Mouse (Mus musculus): ENCODE measurements around the gene Pp2d1.
"Not testable (repeated sequence)": the region's sequence is repeated elsewhere in the genome, so short reads cannot be mapped to it uniquely, and the experiment has no call there.

Gene Pp2d1

DNA sequence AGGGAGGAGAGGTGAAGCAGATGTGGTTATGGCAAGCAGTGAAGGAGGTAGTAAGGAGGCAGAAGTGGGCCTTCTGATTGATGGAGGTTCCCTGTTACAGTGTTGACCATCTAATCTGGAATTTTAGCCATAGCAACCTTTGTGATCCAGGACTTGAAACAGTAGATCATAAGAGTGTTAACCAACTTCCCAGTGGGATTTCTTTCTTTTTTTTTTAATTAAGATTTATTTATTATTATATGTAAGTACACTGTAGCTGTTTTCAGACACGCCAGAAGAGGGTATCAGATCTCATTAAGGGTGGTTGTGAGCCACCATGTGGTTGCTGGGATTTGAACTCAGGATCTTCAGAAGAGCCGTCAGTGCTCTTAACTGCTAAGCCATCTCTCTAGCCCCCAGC lies at the start of gene Pp2d1:
Gene Pp2d1, minus strand, starts transcription at position 101 of the 400 bp plus-strand sequence.
- DNase-seq (ENCODE audit: low spot score) = not testable (repeated sequence)

DNA sequence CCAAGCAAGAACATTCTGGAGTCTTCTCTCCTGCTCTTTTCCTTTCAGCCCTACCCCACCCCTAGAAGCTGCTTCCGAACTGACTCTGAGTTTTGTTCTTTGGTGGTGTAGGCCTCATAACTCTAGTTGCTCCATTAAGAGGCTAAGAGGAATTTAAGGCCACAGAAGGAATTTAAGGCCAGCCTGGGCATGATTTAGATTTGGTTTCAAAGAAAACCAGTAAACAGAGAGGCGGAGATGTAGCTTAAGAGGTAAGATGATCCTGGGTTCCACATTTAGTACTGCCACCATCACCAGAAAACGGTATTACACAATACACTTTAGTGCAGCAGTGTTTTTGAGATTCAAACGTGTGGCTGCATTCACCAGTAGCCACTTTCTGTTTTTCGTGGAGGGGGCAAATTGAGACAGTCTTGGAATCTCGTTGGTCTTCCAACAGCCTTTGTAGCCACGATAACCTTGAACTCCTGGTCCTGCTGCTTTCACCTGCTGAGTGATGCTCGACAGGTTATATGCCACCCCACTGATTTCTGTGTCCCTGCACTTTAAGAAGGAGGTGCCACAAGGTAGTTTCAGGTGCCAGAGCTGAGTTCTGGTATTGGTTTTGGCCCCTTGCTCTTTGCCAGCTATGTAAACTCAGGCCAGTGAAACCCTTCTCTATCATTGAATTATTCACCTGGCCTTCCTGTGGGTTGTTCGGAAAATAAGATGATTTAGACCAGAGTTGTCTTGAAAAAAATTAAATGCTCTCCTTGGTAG lies 49.0 kb upstream of the Pp2d1 start:
- no peak for DNase-seq (ENCODE audit: low spot score)

DNA sequence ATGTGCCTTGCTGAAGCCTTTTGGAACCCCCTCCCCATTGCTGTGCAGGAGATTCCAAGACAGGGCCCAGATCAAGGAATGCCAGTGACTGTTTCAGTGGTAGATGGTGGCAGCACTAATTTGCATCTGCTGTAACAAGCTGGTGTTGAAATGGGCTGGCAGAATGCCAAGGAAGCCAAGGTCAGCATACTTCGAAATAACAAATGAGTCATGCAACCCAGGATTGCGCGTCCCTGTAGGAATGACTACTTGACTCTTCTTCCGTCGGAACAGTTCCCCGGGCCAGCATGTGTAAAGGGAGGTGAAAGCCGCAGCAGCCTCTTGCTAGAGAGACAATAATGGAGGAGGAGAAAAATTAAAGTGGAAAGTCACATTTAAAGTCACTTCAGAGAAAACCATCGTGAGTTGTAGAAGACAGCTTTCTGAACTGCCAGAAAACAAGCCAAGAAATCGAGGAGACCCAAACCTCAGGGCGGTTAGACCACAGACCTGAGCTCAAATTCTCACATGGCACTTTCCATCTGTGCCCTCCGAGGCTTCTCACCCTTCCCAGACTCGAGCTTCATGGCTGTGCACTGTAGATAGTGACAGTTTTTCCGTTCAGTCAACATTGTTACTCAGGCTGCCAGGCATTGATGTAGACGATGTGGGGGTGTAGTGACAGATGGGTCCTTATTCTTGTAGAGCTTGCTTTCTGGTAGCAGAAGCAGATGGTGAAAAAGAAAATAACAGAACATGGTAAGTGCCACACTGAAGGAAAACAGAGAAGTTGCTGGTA lies 48.0 kb upstream of the Pp2d1 start:
- DNase-seq (ENCODE audit: low spot score) = peak; percentile 88

DNA sequence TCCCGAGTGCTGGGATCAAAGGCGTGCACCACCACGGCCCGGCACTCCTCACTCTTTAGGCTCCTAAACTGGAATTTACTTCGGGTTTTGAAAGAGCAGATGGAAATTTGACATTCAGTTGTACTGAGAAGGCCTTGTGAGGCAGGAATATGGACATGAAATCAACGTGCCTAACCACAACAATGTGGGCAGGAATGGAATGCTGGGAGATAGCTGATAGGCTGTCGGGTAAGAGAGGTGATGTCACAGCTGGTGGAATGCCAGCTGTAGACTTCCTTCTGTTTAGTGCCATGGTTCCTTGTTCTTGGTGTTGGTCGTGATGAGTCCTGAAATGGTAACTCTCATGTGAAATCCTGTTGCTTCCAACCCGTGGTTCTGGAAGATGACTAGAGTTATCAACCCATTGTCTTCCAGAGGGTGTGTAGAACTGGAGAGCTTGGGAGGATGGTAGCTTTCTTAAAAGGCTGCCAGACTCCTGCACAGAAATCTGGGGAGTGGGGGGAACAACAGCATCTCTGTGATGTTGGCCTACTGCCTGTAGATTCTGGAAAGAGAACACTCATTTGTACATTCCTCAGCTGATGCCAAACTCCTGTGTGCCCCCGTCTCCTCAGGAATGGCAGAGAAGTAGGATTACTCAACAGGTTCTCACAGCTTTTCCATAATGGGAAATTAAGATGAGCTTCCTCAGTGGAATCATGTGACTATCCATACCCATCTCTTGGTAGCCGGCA lies 44.8 kb upstream of the Pp2d1 start:
- no peak for DNase-seq (ENCODE audit: low spot score)

DNA sequence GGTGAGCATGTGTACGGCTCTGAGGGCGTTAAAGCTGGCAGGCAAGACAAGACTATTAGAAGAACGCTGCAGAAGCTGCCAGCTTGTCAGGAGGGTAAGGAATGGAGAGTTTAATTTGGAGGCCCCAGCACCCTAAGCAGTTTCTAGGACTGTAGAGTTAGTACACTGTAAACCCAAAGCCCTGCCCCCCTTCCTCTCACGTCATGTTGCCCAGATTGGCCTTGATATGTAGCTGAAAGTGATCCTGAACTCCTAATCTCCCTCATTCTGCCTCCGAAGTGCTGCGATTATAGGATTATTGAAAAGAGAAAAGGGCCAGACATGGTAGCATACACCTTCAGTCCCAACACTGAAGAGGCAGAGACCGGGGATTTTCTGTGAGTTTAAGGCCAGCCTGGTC lies 43.6 kb upstream of the Pp2d1 start:
- no peak for DNase-seq (ENCODE audit: low spot score)

DNA sequence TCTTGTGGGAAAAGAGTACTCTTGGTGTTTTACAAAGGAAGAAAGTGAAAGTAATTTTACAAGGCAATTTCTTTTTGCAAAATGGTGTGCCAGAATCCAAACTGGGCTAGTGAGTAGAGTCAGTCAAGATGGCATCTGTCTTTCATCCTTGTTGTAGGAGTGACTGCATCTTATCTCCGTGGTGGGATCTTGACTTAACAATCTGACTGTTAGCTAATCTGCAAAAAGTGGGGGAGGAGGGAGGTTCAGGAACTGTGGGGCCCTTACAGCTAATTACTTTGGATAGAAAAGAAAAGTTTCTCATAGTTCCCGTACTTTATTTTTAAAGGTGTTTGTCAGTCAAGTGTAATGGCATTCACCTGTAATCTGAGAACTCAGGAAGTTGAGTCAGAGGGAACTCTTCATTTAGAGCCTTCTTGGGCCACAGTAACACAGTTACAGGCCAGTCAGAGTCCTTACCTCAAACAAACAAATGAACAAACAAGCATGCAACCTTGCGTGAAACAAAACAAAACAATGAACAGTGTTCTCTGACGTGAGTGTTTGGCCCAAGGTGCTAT lies 42.9 kb upstream of the Pp2d1 start:
- no peak for DNase-seq (ENCODE audit: low spot score)

DNA sequence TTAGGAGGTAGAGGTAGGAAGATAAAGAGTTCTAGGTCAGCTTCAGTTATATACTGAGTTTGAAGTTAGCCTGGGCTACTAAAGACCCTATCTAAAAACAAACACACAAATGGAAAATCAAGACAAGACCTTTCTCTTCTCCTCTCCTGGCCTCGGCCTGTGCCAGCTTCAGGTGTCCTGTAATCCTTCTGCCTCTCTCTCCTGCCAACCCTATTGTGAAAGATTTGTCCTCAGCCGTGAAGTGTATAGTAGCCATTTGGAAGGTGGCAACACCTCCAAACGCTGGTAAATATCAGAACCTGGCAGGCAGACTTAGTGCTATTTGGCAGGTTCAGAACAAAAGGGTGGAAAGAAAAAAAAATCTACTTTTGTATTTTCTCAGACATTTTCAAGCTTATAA lies 41.0 kb upstream of the Pp2d1 start:
- DNase-seq (ENCODE audit: low spot score) = no peak

DNA sequence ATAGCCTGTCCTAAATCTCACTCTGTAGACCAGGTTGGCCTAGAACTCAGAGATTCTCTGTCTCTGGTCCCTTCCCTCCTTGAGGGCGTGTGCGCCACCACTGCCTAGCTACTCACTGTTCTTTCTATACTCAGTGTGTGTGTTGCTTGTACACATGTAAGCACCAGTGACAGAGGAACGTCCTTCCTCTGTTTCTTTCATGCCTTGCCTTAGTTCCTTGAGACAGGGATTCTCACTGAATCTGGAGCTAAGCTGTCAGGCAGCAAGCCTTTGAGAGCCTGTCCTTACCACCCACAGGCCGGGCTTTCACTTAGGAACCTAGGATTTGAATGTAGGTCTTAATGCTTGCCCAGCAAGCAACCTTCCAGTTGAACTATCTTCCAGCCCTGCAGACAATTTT lies 40.4 kb upstream of the Pp2d1 start:
- DNase-seq (ENCODE audit: low spot score) = no peak

DNA sequence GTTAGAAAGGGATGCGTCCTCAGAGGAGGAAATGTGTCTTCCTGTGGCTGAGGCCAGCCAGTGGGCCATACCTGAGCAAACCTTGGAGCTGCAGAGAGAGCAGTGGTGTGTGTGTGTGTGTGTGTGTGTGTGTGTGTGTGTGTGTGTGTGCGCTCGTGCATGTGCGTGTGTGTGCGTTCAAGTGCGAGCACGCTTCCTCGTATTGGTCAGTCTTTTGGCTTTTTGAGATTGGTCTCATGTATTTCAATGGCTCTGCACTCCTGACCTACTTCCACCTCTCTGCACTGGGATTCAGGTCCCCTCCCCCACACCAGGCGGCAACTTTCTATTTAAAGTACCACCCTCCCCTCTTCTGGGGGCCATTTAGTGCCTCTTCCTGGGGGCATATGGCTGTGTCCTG lies 39.5 kb upstream of the Pp2d1 start:
- DNase-seq (ENCODE audit: low spot score) = no peak

DNA sequence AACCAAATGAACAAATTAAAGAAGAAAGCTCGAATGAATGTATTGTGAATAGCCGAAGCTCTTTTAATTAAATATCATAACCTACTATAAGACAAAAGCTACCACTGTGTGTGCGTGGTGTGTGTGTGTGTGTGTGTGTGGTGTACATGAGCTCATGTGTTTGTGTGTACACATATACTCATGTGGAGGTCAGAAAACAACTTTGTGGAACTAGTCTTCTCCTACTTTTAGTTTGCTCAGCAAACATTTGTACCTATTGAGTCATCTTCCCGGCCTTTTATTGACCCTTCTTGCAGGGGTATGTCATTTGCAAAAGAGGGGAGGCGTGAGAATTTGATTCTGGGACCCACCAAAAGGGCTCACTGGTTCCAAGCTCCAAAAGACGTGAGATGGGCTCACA lies 39.0 kb upstream of the Pp2d1 start:
- DNase-seq (ENCODE audit: low spot score) = no peak

DNA sequence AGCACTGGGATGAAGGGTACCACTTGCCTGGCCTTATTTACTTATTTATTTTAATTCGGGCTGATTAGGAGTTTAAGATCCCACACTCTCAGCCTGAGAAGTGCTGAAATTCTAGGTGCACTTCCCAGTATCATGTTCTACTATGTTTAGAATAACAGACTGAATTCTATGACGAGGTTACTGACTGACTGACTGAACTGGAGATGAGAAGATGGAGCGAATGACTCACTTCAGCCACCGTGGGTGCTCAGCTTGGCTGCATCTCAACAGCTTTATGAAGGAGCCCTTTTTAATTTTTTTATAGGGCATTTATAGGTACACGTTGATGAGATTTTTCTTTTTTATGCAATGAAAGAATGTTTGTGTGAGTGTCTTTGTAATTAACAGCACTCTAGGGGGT lies 38.5 kb upstream of the Pp2d1 start:
- DNase-seq (ENCODE audit: low spot score) = no peak

DNA sequence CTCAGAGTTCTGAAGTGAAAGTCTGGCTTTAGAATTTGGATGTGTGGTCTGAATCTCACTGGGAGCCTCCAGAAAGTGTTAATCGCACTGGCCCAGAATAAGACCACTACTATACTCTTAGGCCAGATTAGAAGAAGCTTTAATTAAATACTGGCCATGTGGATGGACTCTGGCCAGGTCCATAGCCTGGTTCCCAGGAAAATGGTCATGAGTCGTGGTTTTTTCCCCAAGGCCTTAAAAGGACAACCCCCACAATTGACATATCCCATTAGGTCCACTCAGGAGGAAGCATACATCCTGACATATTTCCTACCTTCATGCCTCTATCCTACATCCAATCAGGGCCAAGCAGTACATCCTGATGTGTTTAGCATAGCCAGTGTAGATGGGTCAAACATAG lies 37.9 kb upstream of the Pp2d1 start:
- DNase-seq (ENCODE audit: low spot score) = no peak

DNA sequence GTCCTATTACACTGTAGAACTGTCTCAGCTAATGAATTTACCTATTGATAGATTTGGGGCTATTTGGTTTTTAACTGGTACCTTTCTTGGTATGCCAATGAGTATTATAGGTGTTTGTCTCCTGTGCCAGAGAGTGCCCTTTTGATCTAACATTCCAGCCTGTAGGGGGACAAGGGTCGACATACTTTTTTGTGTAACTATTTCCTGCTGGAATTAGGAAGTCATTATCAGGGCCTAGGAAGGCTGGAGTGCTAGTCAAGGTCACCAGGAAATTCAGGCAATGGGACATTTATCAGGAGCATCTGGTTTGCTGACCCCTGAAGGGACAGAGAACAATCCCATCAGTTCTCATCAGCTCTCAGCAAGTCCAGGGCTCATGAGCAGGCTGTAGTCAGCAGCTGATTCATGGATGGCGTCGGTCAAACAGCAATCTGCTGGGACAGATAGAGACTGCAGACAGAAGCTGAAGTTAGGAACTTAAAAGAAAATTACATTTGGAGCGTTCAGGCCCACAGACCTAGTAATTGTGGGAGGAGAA lies 33.8 kb upstream of the Pp2d1 start:
- no peak for DNase-seq (ENCODE audit: low spot score)

DNA sequence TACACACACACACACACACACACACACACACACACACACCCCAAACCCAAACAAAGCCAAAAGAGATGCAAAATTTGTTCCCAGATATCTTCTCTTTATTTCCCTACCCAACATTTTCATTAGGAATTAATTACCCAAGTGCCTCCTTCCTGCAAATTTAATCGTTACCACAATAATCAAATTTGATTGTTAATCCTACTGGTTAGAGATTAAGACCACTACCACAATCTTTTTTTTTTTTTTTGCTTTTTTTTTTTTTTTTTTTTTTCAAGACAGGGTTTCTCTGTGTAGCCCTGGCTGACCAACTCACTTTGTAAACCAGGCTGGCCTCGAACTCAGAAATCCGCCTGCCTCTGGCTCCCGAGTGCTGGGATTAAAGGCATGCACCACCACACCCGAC lies 31.7 kb upstream of the Pp2d1 start:
- not testable (repeated sequence) for DNase-seq (ENCODE audit: low spot score)

DNA sequence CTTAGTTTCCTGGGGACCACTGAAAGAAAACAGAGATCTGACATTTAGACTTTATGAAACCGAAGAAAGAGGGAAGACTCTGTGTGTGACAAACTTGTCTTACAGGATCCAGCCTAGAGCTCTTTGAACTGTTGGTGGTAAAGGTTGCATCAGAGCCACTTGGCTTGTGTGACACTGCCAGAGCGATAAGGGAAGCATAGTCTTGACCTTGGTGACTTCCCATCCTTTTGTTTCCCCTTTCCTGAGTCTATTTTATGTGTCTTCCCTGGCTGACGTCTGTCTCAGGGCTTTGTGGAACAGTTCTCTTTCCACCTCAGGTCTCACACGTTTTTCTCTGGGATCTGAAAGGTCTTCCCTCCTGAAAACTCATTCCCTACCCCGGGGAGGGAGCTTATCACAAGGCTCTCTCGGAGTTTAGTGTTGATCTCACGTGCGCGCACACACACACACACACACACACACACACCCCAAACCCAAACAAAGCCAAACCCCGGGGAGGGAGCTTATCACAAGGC lies 31.2 kb upstream of the Pp2d1 start:
- no peak for DNase-seq (ENCODE audit: low spot score)

DNA sequence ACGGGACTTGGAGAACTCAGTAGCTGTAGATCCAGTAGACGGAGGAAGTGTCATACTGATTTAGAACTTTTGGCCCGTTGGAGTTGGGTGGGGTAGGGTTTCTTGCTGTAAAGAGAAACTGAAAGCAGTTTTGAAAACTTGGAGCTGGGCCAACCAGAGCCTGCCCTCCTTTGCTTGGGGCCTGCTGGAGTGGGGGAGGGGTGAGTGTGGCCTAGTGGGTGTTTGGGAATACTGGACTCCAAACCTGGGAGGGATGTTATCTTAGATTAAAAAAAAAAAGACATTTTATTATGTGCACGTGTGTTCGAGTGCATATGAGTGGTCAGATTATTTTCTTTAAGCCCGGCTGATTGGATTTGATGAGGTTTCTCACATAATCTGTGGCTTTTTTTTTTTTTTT lies 30.6 kb upstream of the Pp2d1 start:
- DNase-seq (ENCODE audit: low spot score) = peak; percentile 73

DNA sequence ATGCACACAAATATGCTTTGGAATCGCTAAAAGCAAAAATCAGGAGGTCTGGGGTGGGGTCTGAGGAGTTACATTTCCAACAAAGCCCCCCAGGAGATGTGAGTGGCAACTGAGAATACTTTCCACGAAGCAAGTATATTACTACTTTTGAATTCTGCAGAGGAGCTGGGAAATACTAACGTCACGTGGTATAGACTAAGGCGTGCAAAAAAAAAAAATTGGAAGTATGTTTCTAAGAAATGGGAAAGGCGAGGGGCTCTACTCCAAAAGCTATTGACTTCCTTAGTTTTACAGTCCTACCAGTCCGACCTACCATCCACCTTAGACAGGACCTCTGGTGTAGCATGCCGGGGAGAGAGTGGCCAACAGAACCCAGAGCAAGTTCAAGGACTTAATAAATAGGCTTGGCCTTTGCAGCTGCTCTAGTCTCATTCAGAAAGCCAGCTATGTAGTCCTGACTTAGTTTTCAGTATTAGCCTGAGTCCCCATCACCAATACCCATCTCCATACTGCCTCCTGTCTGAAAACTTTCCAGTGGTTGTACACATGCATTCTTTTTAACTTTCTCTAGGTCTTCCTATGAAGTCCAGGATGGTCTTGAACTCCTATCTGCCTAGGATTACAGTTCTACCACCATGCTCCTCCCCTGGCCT lies 29.6 kb upstream of the Pp2d1 start:
- no peak for DNase-seq (ENCODE audit: low spot score)

DNA sequence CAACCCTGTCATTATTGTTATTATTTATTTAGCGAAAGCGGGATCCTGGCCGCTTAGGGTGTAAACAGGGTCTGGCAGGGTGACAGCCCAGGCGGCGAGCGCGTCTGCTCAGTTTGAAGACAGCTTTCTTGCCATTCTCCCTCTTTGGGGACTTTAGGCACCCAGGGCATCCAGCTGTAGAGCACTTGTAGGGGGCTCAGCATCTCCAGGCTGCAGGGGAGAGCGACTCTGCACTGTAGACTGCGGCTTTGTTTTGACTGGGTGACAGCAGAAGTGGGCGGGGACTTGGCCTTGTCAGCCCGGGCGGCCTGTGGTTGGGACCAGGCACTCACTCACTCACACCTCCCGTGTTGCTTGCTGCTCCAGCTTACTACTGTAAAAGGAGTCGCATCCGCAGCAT lies 28.9 kb upstream of the Pp2d1 start:
- peak; percentile 67 for DNase-seq (ENCODE audit: low spot score)

DNA sequence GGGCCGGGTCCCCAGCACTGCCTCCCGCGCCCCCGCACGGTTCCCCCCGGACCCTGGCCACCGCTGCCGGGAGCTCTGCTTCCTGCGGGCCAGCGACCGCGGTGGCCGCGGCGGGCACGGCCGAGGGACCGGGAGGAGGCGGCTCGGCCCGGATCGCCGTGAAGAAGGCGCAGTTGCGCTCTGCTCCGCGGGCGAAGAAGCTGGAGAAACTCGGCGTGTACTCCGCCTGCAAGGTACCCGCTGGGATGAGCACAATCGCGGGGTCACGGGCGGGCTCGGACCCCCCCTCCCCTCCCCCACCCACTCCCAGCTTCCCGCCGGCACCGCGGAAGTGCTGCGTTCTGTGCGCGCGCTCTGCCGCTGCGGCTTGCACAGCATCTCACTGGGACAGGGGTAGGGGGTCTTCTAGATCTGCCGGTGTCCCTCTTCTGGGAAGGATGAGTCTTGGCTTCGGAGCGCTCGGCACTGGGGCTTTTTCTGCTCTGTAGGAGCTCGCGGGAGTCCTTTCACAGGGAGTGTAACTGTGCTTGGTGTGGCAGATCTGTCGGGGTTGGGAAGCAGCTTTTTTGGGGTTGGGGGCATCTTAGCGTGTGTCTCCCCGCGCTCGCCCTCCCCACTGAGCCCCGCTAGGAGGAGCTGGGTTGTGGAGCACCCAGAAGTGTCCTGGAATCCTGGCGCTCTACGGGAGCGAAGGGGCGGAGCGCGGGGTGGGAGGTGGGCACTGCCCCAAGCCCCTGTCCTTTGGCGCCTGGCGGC lies 28.3 kb upstream of the Pp2d1 start:
- DNase-seq (ENCODE audit: low spot score) = peak; percentile 59

DNA sequence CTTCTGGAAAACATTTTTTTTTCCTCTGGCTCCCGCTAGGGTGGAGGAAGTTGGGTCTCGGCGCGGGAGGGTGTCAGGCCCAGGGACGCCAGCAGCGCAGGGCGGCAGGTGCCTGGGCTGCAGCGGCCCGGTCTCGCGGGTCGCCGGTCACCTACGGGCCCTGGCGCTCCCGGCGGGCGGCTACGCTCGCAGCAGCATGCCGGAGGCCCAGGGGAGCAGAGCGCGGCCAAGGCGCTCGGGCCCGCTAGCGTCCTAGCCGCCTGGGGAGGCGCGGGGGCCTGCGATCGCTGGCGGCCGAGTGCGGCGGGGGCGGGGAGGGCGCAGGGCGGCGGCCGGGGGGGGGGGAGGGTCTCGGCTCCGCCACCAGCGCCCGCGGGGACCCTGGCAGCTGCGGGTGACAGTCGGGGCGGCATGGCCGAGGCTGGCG lies 27.7 kb upstream of the Pp2d1 start:
- no peak for DNase-seq (ENCODE audit: low spot score)
